Mouse (Mus musculus): ENCODE measurements at regions not wholly inside any gene's neighbourhood (a gene's known extent, or its start where the extent isn't known, plus 50 kb on each side); places are given as distances from the start of the nearest gene placed in this dataset.

DNA sequence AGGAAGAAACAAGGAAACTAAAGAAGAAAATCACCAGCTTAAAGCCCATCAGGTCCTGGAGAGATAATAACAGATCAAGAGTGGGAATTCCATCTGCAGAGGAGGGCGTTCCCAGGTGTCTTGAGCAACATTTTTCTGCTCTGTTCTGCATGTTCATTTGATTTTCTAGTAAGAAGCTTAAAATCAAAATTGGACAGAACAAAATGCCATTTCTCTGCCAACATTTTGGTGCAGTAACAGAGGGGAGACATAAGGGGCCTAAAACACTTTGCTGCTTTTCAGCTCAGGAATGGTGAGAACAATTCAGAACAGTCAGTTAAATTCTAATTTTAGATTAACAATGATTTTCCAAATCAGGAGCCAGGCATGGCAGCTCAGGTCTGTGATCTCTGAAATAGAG, 1056.8 kb downstream of the Slc16a7 start:
- no peak for TF ChIP-seq EP300 (IDR thresholded peaks at IDR 0.05; ENCODE audit: low read length)
- no peak for TF ChIP-seq NRF1 (IDR thresholded peaks at IDR 0.05; ENCODE audit: low read depth, low read length)
- no peak for TF ChIP-seq CTCF (conservative IDR thresholded peaks at IDR 0.05 in 1 of 2, IDR thresholded peaks at IDR 0.05 in 1 of 2; ENCODE audit: low read depth in 2 of 2, low read length in 2 of 2)
- no peak for TF ChIP-seq GABPA (IDR thresholded peaks at IDR 0.05; ENCODE audit: insufficient replicate concordance, low read depth, low read length)
- no peak for TF ChIP-seq MAFK (IDR thresholded peaks at IDR 0.05; ENCODE audit: insufficient replicate concordance, low read length)
